Mouse (Mus musculus) forebrain, embryonic 14.5 days (tissue): ENCODE measurements around the gene C1qtnf7. TPM values are rescaled to one million over a fixed set of nuclear protein-coding genes. Genes with fewer than 3 reads are reported as not detected.

ENCODE experiments used
- ATAC-seq: fragments of 200-750 bp; cut with Nextera tagmentation; 2 replicates; pipeline ENCODE4 v1.8.0; 2017; ENCODE audit warnings: mild to moderate bottlenecking, moderate library complexity
- DNase-seq: peaks from one replicate; pipeline ENCODE4 v3.0.0-alpha.2; 2015; ENCODE audit warnings: low spot score
- H3K27ac ChIP-seq: fragments of 300-500 bp; sonication (generic); 2 replicates; pipeline ENCODE4 v1.5.1; 2014; ENCODE audit warnings: low read depth, mild to moderate bottlenecking, control low read depth, low read length, moderate library complexity
- H3K27me3 ChIP-seq: fragments of 300-500 bp; sonication (generic); replicated peaks from 2 replicates; pipeline ENCODE4 v1.6.1; 2014; ENCODE audit warnings: low read length, control low read depth, mixed read lengths; ENCODE audit not compliant: control insufficient read depth, insufficient read depth
- H3K36me3 ChIP-seq: fragments of 300-500 bp; sonication (generic); 2 replicates; pipeline ENCODE4 v1.6.1; 2014; ENCODE audit warnings: low read length, control low read depth; ENCODE audit not compliant: control insufficient read depth, insufficient read depth
- H3K4me1 ChIP-seq: fragments of 300-500 bp; sonication (generic); 2 replicates; pipeline ENCODE4 v1.6.1; 2014; ENCODE audit warnings: antibody characterized with exemption, low read length, control low read depth; ENCODE audit not compliant: control insufficient read depth, insufficient read depth
- H3K4me2 ChIP-seq: fragments of 300-500 bp; sonication (generic); 2 replicates; pipeline ENCODE4 v1.6.1; 2014; ENCODE audit warnings: mild to moderate bottlenecking, control low read depth, low read length
- H3K4me3 ChIP-seq: fragments of 300-500 bp; sonication (generic); 2 replicates; pipeline ENCODE4 v1.5.1; 2014; ENCODE audit warnings: low read depth, low read length, control low read depth
- H3K9ac ChIP-seq: fragments of 300-500 bp; sonication (generic); 2 replicates; pipeline ENCODE4 v1.6.1; 2014; ENCODE audit warnings: mild to moderate bottlenecking, low read length, control low read depth, moderate library complexity
- H3K9me3 ChIP-seq: fragments of 300-500 bp; sonication (generic); replicated peaks from 2 replicates; pipeline ENCODE4 v1.6.1; 2016; ENCODE audit warnings: low read length, control low read depth, mixed read lengths; ENCODE audit not compliant: control insufficient read depth
- WGBS: fragments of 180-500 bp; shearing (Covaris S2); extraction: QIAGEN DNeasy Blood & Tissue Kit; methylation state at CpG from one replicate; pipeline ENCODE4 v1.1.7; 2014; 5-methylcytosine and 5-hydroxymethylcytosine counted together
- polyA plus RNA-seq: library from polyadenylated mRNA; unstranded; fragments of >200 nt; fragmentation: Nextera tagmentation; extraction: Ambion mirVana; gene quantifications from 2 replicates; pipeline ENCODE4 v1.2.1, GENCODE M21; 2014

The C1qtnf7 gene
- polyA plus RNA-seq, 1 experiment from 2014 or later: 1.1 TPM

- ATAC-seq (no peak), DNase-seq (no peak)
- 83% methylated on average over 2 of the region's 2 CpGs for WGBS
- Histone ChIP-seq H3K27me3 (no peaks in the 10 kb centered on the region), H3K9me3 (no peaks in the 10 kb centered on the region), H3K27ac (no peak overlapping the region), H3K4me2 (no peak overlapping the region), H3K4me3 (no peak overlapping the region), H3K9ac (no peak overlapping the region), H3K36me3 (no peaks in the 10 kb centered on the region), H3K4me1 (no peaks in the 10 kb centered on the region)
Observed at GRCm38 (mm10) chr5:43504243-43504786, 11.0 kb upstream of the C1qtnf7 start.

- H3K27me3 ChIP-seq: no peaks in the 10 kb centered on the region
- no peak overlapping the region for H3K27ac ChIP-seq
- no peak overlapping the region for H3K9ac ChIP-seq
- 87% methylated on average over 2 of the region's 2 CpGs for WGBS
- no peak for ATAC-seq
- H3K9me3 ChIP-seq: no peaks in the 10 kb centered on the region
- H3K36me3 ChIP-seq: no peaks in the 10 kb centered on the region
- DNase-seq: no peak
- no peak overlapping the region for H3K4me3 ChIP-seq
- H3K4me2 ChIP-seq: no peak overlapping the region
- H3K4me1 ChIP-seq: no peaks in the 10 kb centered on the region
Observed at GRCm38 (mm10) chr5:43508470-43508869, 6.9 kb upstream of the C1qtnf7 start.

- no peak overlapping the region for H3K9ac ChIP-seq
- H3K36me3 ChIP-seq: no peaks in the 10 kb centered on the region
- no peaks in the 10 kb centered on the region for H3K4me1 ChIP-seq
- no peaks in the 10 kb centered on the region for H3K9me3 ChIP-seq
- no peak for ATAC-seq
- no peak for DNase-seq
- 86% methylated on average over 1 of the region's 1 CpGs for WGBS
- H3K4me2 ChIP-seq: no peak overlapping the region
- H3K4me3 ChIP-seq: no peak overlapping the region
- no peaks in the 10 kb centered on the region for H3K27me3 ChIP-seq
- no peak overlapping the region for H3K27ac ChIP-seq
Observed at GRCm38 (mm10) chr5:43508892-43509291, 6.4 kb upstream of the C1qtnf7 start.

GRCm38 (mm10) chr5:43511126-43511525 is 4.2 kb upstream of the C1qtnf7 start:
- WGBS: 91% methylated on average over 2 of the region's 2 CpGs
- H3K9me3 ChIP-seq: no peaks in the 10 kb centered on the region
- DNase-seq (no peak), ATAC-seq (no peak)
- H3K27ac ChIP-seq: no peak overlapping the region
- H3K9ac ChIP-seq: no peak overlapping the region
- H3K4me3 ChIP-seq: no peak overlapping the region
- no peaks in the 10 kb centered on the region for H3K36me3 ChIP-seq
- no peak overlapping the region for H3K4me2 ChIP-seq
- H3K4me1 ChIP-seq: no peaks in the 10 kb centered on the region
- H3K27me3 ChIP-seq: no peaks in the 10 kb centered on the region

- Histone ChIP-seq H3K9ac (no peak overlapping the region), H3K4me2 (no peak overlapping the region), H3K36me3 (no peaks in the 10 kb centered on the region), H3K9me3 (no peaks in the 10 kb centered on the region), H3K4me3 (no peak overlapping the region), H3K27ac (no peak overlapping the region), H3K27me3 (no peaks in the 10 kb centered on the region), H3K4me1 (no peaks in the 10 kb centered on the region)
- DNase-seq (no peak), ATAC-seq (no peak)
- WGBS: 87% methylated on average over 7 of the region's 7 CpGs
Observed at GRCm38 (mm10) chr5:43516491-43516890, 1.2 kb downstream of the C1qtnf7 start.

GRCm38 (mm10) chr5:43517313-43517712 is 2.0 kb downstream of the C1qtnf7 start:
- ATAC-seq (no peak), DNase-seq (no peak)
- Histone ChIP-seq H3K27me3 (no peaks in the 10 kb centered on the region), H3K4me2 (no peak overlapping the region), H3K36me3 (no peaks in the 10 kb centered on the region), H3K4me3 (no peak overlapping the region), H3K27ac (no peak overlapping the region), H3K9me3 (no peaks in the 10 kb centered on the region), H3K9ac (no peak overlapping the region), H3K4me1 (no peaks in the 10 kb centered on the region)
- 94% methylated on average over 13 of the region's 13 CpGs for WGBS

- Histone ChIP-seq H3K4me3 (no peak overlapping the region), H3K27ac (no peak overlapping the region), H3K9me3 (no peaks in the 10 kb centered on the region), H3K9ac (no peak overlapping the region), H3K27me3 (no peaks in the 10 kb centered on the region), H3K36me3 (no peaks in the 10 kb centered on the region), H3K4me1 (no peaks in the 10 kb centered on the region), H3K4me2 (no peak overlapping the region)
- ATAC-seq (no peak), DNase-seq (no peak)
- 95% methylated on average over 2 of the region's 2 CpGs for WGBS
Observed at GRCm38 (mm10) chr5:43519905-43520304, 4.6 kb downstream of the C1qtnf7 start.

GRCm38 (mm10) chr5:43521369-43521768 is 6.0 kb downstream of the C1qtnf7 start:
- DNase-seq (no peak), ATAC-seq (no peak)
- H3K27ac ChIP-seq: no peak overlapping the region
- no peak overlapping the region for H3K4me2 ChIP-seq
- no peaks in the 10 kb centered on the region for H3K4me1 ChIP-seq
- H3K27me3 ChIP-seq: no peaks in the 10 kb centered on the region
- no peaks in the 10 kb centered on the region for H3K9me3 ChIP-seq
- WGBS: 86% methylated on average over 7 of the region's 7 CpGs
- no peak overlapping the region for H3K4me3 ChIP-seq
- no peaks in the 10 kb centered on the region for H3K36me3 ChIP-seq
- H3K9ac ChIP-seq: no peak overlapping the region

GRCm38 (mm10) chr5:43522866-43523265 is 7.5 kb downstream of the C1qtnf7 start:
- ATAC-seq (no peak), DNase-seq (no peak)
- H3K36me3 ChIP-seq: no peaks in the 10 kb centered on the region
- no peaks in the 10 kb centered on the region for H3K9me3 ChIP-seq
- no peaks in the 10 kb centered on the region for H3K4me1 ChIP-seq
- WGBS: 90% methylated on average over 1 of the region's 1 CpGs
- H3K4me3 ChIP-seq: no peak overlapping the region
- no peak overlapping the region for H3K4me2 ChIP-seq
- no peak overlapping the region for H3K27ac ChIP-seq
- no peaks in the 10 kb centered on the region for H3K27me3 ChIP-seq
- H3K9ac ChIP-seq: no peak overlapping the region
